Mouse (Mus musculus): Measurements from ENCODE around the gene Mblac2.
A peak's percentile ranks its signal among the peaks of the same experiment; 100 is the strongest.
"Not testable (repeated sequence)": the region's sequence is repeated elsewhere in the genome, so short reads cannot be mapped to it uniquely, and the experiment has no call there.

The Mblac2 gene

DNA sequence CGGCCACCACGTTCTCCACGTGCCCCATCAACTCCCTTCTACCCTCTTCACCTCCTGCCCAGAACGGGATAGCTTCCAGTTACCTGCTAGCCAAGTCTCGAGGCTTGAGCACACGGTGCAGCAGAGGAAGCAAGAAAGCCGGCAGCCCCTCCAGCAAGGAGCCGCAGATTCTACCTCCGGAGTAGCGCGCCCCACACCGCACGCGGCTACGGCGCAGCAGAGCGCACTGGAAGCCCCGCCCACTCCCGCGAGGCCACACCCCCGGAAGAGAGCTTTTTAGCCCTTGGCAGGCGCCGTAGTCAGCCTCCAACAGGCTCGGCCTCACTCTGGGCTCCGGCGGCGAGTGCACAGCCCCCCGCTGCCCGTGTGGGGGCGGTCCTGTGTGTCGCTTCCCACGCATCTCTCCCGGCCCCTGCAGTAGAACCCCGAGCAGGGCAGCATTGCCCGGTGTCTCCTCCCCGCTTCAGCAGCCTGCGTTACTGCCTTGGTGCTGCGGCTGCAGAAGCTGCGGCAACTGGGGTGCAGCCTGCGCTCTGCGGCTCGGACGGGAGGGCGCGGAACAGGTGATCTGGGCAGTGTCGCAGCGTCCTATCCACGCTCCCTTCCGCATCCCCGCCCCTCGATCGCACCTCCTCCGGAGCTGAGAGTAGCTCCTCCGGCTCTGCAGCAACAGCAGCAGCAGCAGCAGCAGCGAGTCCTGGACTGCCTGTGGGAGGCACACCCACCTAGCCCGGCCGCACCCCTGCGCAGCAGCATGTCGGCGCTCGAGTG lies at the start of gene Mblac2, which contains the start of gene Polr3g:
Gene Mblac2, plus strand, starts transcription at position 567 of the 771 bp plus-strand sequence.
Gene Polr3g, minus strand, starts transcription at position 239 of the 771 bp plus-strand sequence.
- DNase-seq (ENCODE audit: low spot score in 2 of 2), result peak; percentile 97 to 99

- DNase-seq (ENCODE audit: low spot score in 2 of 2), result no peak
Observed at GRCm38 (mm10) chr13:81663566-81664330, 47.4 kb upstream of the Mblac2 start.

- no peak for DNase-seq (ENCODE audit: low spot score in 2 of 2)
Observed at GRCm38 (mm10) chr13:81664331-81664698, 46.8 kb upstream of the Mblac2 start.

DNA sequence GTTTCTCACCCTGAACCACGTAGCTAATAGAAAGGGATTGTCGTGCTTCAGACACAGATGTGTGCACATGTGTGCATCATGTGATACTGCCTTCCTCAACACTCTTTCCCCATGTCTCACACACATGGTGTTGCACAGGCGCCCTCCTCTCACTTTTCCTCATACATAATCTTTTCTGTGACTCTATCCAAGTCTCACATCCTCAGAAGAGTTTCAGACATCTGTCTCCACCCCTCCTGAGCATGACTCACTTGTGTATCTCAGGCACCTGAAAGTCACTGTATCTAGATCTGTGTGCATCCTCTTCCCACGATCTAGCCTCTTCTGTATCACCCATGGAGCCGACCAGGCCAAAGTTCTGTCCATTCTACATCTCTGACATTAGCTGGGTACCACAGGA lies 43.4 kb upstream of the Mblac2 start:
- no peak for DNase-seq (ENCODE audit: low spot score in 2 of 2)

- DNase-seq (ENCODE audit: low spot score in 2 of 2), result no peak
Observed at GRCm38 (mm10) chr13:81675333-81675732, 35.8 kb upstream of the Mblac2 start.

DNA sequence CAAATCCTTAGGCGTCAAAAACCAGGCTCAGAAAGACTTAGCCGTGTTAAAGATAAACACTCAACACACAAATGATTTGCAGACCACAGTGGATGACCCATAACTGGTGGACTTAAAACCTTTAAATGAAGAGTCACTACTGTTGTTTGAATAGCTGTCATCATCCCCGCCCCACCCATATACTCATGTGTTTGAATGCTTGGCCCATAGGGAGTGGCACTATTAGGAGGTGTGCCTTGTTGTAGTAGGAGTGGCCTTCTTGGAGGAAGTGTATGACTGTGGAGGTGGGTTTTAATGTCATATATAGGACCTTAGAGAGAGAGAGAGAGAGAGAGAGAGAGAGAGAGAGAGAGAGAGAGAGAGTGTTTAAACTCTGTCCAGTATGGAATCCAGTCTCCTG lies 28.0 kb upstream of the Mblac2 start:
- DNase-seq (ENCODE audit: low spot score in 2 of 2), result no peak

GRCm38 (mm10) chr13:81684258-81684657 lies 26.9 kb upstream of the Mblac2 start:
- no peak for DNase-seq (ENCODE audit: low spot score in 2 of 2)

DNA sequence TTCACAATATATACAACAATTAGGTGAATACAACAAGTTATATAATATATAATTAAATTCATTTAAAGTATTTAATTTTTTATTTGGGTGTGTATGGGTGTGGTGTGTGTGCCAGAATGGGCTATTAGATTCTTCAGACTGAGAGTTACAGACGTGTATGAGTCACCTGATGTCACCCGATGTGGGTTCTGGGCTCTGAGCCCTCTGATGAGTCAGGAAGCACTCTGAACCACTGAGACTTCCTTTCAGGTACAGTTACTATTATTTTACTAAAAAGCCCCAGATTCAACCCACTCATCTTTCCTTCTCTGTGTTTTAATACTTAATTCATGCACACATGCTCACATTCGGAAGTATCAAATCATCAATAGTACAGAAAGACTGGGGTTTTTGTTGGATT lies 26.3 kb upstream of the Mblac2 start:
- DNase-seq (ENCODE audit: low spot score in 2 of 2), result no peak

DNA sequence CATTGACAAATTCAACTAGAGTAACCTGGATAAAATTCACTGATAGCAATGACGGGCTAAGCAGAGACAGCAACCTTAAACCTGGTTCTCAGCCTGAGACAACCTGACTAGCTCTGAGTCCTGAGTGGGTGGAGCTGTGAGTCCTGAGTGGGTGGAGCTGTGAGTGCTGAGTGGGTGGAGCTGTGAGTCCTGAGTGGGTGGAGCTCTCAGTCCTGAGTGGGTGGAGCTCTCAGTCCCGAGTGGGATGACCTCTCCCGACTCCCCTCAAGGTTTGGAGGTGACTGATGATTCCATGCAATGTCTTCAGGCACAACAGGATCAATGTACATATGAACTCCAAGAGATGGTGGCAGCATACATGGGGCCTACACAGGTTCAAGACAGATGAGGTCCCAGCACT lies 21.6 kb upstream of the Mblac2 start:
- no peak for DNase-seq (ENCODE audit: low spot score in 2 of 2)

GRCm38 (mm10) chr13:81690477-81690876 lies 20.7 kb upstream of the Mblac2 start:
- peak in 1 of 2 experiments; percentile 16 for DNase-seq (ENCODE audit: low spot score in 2 of 2)

- no peak for DNase-seq (ENCODE audit: low spot score in 2 of 2)
Observed at GRCm38 (mm10) chr13:81691606-81692005, 19.5 kb upstream of the Mblac2 start.

- DNase-seq (ENCODE audit: low spot score in 2 of 2), result no peak
Observed at GRCm38 (mm10) chr13:81694446-81694845, 16.7 kb upstream of the Mblac2 start.

DNA sequence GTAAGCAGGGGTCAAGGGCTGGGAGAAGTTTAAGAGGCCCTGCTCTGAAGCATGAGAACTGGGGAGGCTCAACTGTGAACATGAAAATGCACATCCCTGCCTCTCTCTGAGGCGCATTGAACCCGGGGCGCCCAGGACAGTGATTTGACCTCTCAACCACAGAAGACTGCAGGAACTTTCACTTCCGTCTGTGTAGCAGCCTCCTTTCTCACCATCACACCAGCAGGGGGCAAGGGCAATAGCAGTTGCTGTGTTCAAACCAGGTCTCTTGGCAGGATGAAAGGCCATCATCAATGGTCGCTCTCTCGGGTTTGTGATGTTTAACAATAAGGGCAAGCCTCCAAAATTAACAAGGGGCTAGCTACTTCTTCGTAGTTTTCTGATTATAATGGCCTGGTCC lies 8.0 kb upstream of the Mblac2 start:
- DNase-seq (ENCODE audit: low spot score in 2 of 2), result no peak

GRCm38 (mm10) chr13:81703621-81704020 lies 7.5 kb upstream of the Mblac2 start:
- DNase-seq (ENCODE audit: low spot score in 2 of 2), result no peak

- DNase-seq (ENCODE audit: low spot score in 2 of 2), result no peak
Observed at GRCm38 (mm10) chr13:81706311-81706710, 4.8 kb upstream of the Mblac2 start.

DNA sequence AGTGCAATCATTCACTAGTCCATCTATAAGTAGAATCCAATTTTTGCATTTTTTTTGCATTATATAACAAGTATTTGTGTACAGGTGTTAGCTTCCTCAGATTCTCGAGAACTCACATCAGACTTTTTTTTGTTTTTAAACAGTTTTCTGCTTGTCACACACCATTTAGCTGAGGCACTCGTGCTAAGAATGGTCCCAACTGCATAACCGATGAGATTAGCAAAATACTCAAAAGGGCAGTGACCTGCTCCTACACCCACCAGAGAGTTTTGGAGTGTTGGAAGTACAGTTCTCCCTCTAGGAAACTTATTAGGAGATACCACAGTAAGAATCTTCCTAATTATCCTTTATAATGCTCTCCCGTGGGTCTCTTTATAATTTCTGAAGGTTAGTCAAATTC lies 1.3 kb upstream of the Mblac2 start:
- no peak for DNase-seq (ENCODE audit: low spot score in 2 of 2)

- DNase-seq (ENCODE audit: low spot score in 2 of 2), result no peak
Observed at GRCm38 (mm10) chr13:81710266-81710665, 875 bp upstream of the Mblac2 start.

GRCm38 (mm10) chr13:81711546-81712371 lies 618 bp downstream of the Mblac2 start:
- peak; percentile 22 to 44 for DNase-seq (ENCODE audit: low spot score in 2 of 2)

DNA sequence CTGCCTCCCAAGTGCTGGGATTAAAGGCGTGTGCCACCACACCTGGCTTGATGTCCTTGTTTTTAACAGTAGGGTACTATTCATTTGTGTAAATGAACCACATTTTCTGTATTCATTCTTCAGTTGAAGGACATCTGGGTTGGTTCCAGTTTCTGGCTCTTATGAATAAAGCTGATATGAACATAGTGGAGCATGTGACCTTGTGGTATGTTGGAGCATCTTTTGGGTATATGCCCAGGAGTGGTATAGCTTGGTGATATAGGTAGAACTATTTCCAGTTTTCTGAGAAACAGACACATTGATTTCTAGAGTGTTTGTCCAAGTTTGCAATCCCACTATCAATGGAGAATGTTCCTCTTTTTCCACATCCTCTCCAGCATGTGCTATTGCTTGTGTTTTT lies 2.8 kb downstream of the Mblac2 start:
- no peak for DNase-seq (ENCODE audit: low spot score in 2 of 2)

DNA sequence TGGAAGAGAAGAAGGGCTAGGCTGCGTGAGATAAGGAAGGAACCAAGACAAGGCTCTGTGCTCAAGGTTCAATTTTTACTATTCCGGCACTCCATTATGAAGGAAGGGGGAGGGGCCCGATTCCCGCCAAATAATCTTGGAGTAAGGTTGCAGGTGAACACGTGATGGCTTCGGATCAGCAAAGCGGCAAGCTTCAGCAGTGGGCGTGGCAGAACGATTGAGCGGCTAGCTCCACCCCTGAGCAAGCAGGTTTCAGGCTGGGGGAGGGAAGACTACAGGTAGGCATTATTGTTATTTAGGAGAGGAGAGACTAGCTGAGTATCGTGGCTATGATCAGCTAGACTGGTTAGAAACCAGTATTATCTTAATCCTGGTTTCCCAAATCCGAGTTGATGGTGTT lies 17.0 kb downstream of the Mblac2 start:
- not testable (repeated sequence) for DNase-seq (ENCODE audit: low spot score in 2 of 2)

DNA sequence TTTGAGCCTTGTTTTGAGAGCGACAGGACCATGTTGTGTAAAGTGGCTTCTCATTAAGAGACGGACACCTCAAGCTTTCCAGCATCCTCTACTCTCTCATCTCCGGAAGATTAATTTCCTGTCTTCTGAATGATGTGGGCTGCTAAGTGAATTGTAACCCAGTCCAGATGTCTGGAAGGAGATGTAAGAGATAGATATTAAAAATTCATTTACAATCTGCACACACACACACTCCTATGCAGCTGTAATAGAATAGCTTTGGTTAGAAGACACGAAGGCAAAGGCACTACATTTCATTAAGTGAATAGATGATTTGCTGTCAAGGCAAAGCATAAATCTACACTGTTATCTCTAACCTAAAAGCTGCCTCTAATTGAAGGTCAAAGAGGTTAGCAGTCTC lies 18.0 kb downstream of the Mblac2 start:
- no peak for DNase-seq (ENCODE audit: low spot score in 2 of 2)

GRCm38 (mm10) chr13:81730362-81730761 lies 19.2 kb downstream of the Mblac2 start:
- DNase-seq (ENCODE audit: low spot score in 2 of 2), result no peak

Measured in thymus, postnatal 10 days (tissue).